Mouse (Mus musculus): Measurements from ENCODE around the gene Odaph. TPM values are rescaled to one million over a fixed set of nuclear protein-coding genes. Genes with fewer than 3 reads are reported as not detected.

The Odaph gene
- polyA plus RNA-seq, 1 experiment: 0.11 TPM

GRCm38 (mm10) chr5:92011756-92012155, 24.5 kb downstream of the Odaph start:
- no peaks in the 10 kb centered on the region for H3K27me3 ChIP-seq (replicated peaks; ENCODE audit: control insufficient read depth, insufficient read depth, low read length)
- DNase-seq: no peak
- no peak overlapping the region for H3K27ac ChIP-seq (ENCODE audit: insufficient read depth, low read depth, low read length)
- no peak overlapping the region for H3K4me3 ChIP-seq (ENCODE audit: insufficient read depth, low read depth, low read length)
- H3K36me3 ChIP-seq (ENCODE audit: control insufficient read depth, insufficient read depth, low read length): no peaks in the 10 kb centered on the region; the same call in 1 of the 2 replicates
- H3K4me1 ChIP-seq (ENCODE audit: control insufficient read depth, insufficient read depth, low read length): no peaks in the 10 kb centered on the region
- 65% methylated on average over 7 of the region's 7 CpGs for WGBS
- TF ChIP-seq CTCF (conservative IDR thresholded peaks at IDR 0.05; ENCODE audit: insufficient read depth, insufficient read length, low read depth, low read length) (no peak), POLR2A (IDR thresholded peaks at IDR 0.05; ENCODE audit: low read depth, low read length) (no peak)

- H3K27me3 ChIP-seq (replicated peaks; ENCODE audit: control insufficient read depth, insufficient read depth, low read length): no peaks in the 10 kb centered on the region
- no peak for TF ChIP-seq POLR2A (IDR thresholded peaks at IDR 0.05; ENCODE audit: low read depth, low read length)
- TF ChIP-seq CTCF (conservative IDR thresholded peaks at IDR 0.05; ENCODE audit: insufficient read depth, insufficient read length, low read depth, low read length): no peak
- H3K4me1 ChIP-seq (ENCODE audit: control insufficient read depth, insufficient read depth, low read length): no peaks in the 10 kb centered on the region
- 60% methylated on average over 2 of the region's 2 CpGs for WGBS
- DNase-seq: no peak
- no peak overlapping the region for H3K4me3 ChIP-seq (ENCODE audit: insufficient read depth, low read depth, low read length)
- no peak overlapping the region for H3K27ac ChIP-seq (ENCODE audit: insufficient read depth, low read depth, low read length)
- no peaks in the 10 kb centered on the region; the same call in none of the 2 replicates for H3K36me3 ChIP-seq (ENCODE audit: control insufficient read depth, insufficient read depth, low read length)
These were observed 32.7 kb downstream of the Odaph start for GRCm38 (mm10) chr5:92019960-92020359.

GRCm38 (mm10) chr5:92042377-92043348, 55.4 kb downstream of the Odaph start:
- peak; percentile 98 for DNase-seq
- H3K27ac ChIP-seq (ENCODE audit: insufficient read depth, low read depth, low read length): peak overlapping the region; percentile 87
- H3K4me1 ChIP-seq (ENCODE audit: control insufficient read depth, insufficient read depth, low read length): peaks cover 3% of the 10 kb centered on the region; the same call in 1 of the 2 replicates
- H3K27me3 ChIP-seq (replicated peaks; ENCODE audit: control insufficient read depth, insufficient read depth, low read length): no peaks in the 10 kb centered on the region
- WGBS: under 1% methylated on average over 68 of the region's 68 CpGs
- no peak for TF ChIP-seq CTCF (conservative IDR thresholded peaks at IDR 0.05; ENCODE audit: insufficient read depth, insufficient read length, low read depth, low read length)
- no peak for TF ChIP-seq POLR2A (IDR thresholded peaks at IDR 0.05; ENCODE audit: low read depth, low read length)
- no peaks in the 10 kb centered on the region for H3K36me3 ChIP-seq (ENCODE audit: control insufficient read depth, insufficient read depth, low read length)
- H3K4me3 ChIP-seq (ENCODE audit: insufficient read depth, low read depth, low read length): peak overlapping the region; percentile 82

GRCm38 (mm10) chr5:92043783-92044182, 56.5 kb downstream of the Odaph start, which contains the start of gene Cdkl2:
Gene Cdkl2 (minus strand): TSS chr5:92043883.
- Histone ChIP-seq H3K27ac (ENCODE audit: insufficient read depth, low read depth, low read length) (peak within 1 kb of the TSS; percentile 87), H3K27me3 (replicated peaks; ENCODE audit: control insufficient read depth, insufficient read depth, low read length) (no peaks in the 10 kb centered on the region), H3K36me3 (ENCODE audit: control insufficient read depth, insufficient read depth, low read length) (no peaks in the 10 kb centered on the region), H3K4me3 (ENCODE audit: insufficient read depth, low read depth, low read length) (peak within 1 kb of the TSS; percentile 82), H3K4me1 (ENCODE audit: control insufficient read depth, insufficient read depth, low read length) (peaks cover 3% of the 10 kb centered on the region; the same call in 1 of the 2 replicates)
- TF ChIP-seq POLR2A (IDR thresholded peaks at IDR 0.05; ENCODE audit: low read depth, low read length): no peak
- DNase-seq: no peak
- 83% methylated on average over 4 of the region's 4 CpGs for WGBS

Other genes with a start within 250 kb of the Odaph start
- gene Rchy1, start 24.4 kb upstream of the Odaph start, polyA plus RNA-seq (2012; rRNA removed): 25.6 and 30.9 TPM in 2 replicates
- gene Cdkl2, start 56.4 kb downstream of the Odaph start, polyA plus RNA-seq (2012; rRNA removed): 2.3 and 2.8 TPM in 2 replicates
- 15.1 and 20.6 TPM in 2 replicates for gene G3bp2, start 96.2 kb downstream of the Odaph start, polyA plus RNA-seq (2012; rRNA removed)
- gene Uso1, start 150.5 kb downstream of the Odaph start, polyA plus RNA-seq (2012; rRNA removed): 23.0 and 28.7 TPM in 2 replicates
- gene U90926, start 227.9 kb downstream of the Odaph start, polyA plus RNA-seq (2012; rRNA removed): not detected in 2 replicates